Mouse (Mus musculus): ENCODE data around the gene Thumpd1.
"Not testable (repeated sequence)": the region's sequence is repeated elsewhere in the genome, so short reads cannot be mapped to it uniquely, and the experiment has no call there.

DNA sequence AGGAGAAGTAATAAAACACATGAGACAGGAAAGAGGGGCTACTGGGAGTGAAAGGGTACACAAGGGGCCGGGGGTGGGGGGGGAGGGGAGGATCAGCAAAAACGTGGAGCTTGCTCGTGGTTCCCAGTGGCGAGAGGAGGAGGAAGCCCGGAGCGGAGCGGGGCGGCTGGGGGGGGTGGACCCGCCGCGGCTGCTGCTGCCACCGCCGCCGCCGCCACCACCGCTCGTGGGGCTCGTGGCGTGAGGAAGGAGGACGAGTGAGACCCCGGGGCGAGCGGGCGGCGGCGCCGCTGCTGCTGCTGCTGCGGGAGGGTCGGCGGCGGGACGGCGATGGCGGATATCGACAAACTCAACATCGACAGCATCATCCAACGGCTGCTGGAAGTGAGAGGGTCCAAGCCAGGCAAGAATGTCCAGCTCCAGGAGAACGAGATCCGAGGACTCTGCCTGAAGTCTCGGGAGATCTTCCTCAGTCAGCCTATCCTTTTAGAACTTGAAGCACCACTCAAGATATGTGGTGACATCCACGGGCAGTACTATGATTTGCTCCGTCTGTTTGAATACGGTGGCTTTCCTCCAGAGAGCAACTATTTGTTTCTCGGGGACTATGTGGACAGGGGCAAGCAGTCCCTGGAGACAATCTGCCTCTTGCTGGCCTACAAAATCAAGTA lies 19.3 kb upstream of the Thumpd1 start:
- not testable (repeated sequence) for TF ChIP-seq EP300, POLR2A (IDR thresholded peaks at IDR 0.05; ENCODE audit: insufficient read depth, low read depth, low read length)

All from heart, adult 2 months (tissue).